Comparison of ENCODE assay signal across 14 mouse cellular contexts in the genomic region with DNA sequence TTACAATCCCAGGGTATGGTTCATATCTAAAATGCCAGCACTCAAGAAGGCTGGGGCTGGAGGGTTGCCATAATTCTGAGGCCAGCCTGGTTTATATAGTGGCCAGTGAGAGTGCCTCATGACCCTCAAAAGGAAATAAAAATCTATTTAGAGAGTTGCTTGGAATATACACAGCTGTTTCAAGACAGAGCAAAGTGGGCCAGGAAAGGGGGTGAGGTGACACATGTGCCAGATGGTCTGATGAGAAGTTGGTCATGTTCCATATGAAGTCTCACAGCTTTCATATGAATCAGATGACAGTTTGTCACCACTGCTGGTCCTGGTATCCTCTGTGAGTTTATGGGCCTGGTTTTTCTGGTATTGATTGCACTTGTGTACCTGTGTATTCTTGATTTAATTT.
DNase-seq lines count a peak whose midpoint lies in the region; ATAC-seq lines count a peak whose summit lies in the region.
"Had no signal": no experiment of that assay in that cellular context is flagged by ENCODE, and none has a peak within 500 bp of the region (broad histone marks: within the 10 kb centered on the region; RNA-seq: fewer than 3 reads in every experiment).

No protein-coding gene starts in this region.

- DNase-seq in gastrocnemius, postnatal 10 days: peak; percentile 7
- DNase-seq in gastrocnemius, adult 8-10 months (ENCODE audit: low spot score in 2 of 2): no peak
- DNase-seq in left cerebral cortex, postnatal 25 days (ENCODE audit: low spot score in 2 of 2): peak; percentile 8 to 78
- no peak for DNase-seq in left cerebral cortex, postnatal 10 days (ENCODE audit: extremely low spot score in 1 of 2, low spot score in 2 of 2)
- peak; percentile 20 to 52 for DNase-seq in frontal cortex, adult 2 months (ENCODE audit: extremely low spot score in 1 of 2, low spot score in 1 of 2)
- DNase-seq in lung, postnatal 14 days: peak; percentile 37
- no peak for DNase-seq in adrenal gland, postnatal 4 days (ENCODE audit: low spot score in 2 of 2)
- DNase-seq: B cell, adult 2 months; cerebellum, adult 9-10 months; gastrocnemius, postnatal 36 days; kidney, postnatal 10 days had no signal

- intact Hi-C loops in left cerebral cortex, postnatal 25 days (cut with DNase I): loop anchor here (2.0 kb wide), 1 partner anchor 320 kb away; no protein-coding TSS in a partner anchor
- intact Hi-C loops in left cerebral cortex, postnatal 10 days (cut with DNase I): no loop called here

- ATAC-seq in activated CD4-positive, CD25-positive, alpha-beta regulatory T cell, adult 4 months: no peak
- ATAC-seq: intestine, embryonic 16.5 days; Patski had no signal

Comparison
In these comparisons a context has a peak if more than half of its experiments do, and no peak if none do; other contexts are left out.
1. DNase-seq: peak in gastrocnemius, postnatal 10 days (single experiment), left cerebral cortex, postnatal 25 days (2 of 2), frontal cortex, adult 2 months (2 of 2) and lung, postnatal 14 days (single experiment); none in gastrocnemius, adult 8-10 months (0 of 2), left cerebral cortex, postnatal 10 days (0 of 2) and adrenal gland, postnatal 4 days (0 of 2).